Mouse (Mus musculus) midbrain, embryonic 14.5 days (tissue): ENCODE results near the gene Unc119b. TPM values are rescaled to one million over a fixed set of nuclear protein-coding genes. Genes with fewer than 3 reads are reported as not detected.
A peak's percentile ranks its signal among the peaks of the same experiment; 100 is the strongest.

Experiments used
- ATAC-seq: fragments of 200-750 bp; cut with Nextera tagmentation; 2 replicates; pipeline ENCODE4 v1.8.0; 2017; ENCODE audit warnings: moderate number of reproducible peaks, moderate library complexity; ENCODE audit not compliant: low FRiP score, low TSS enrichment
- DNase-seq: peaks from one replicate; pipeline ENCODE4 v3.0.0-alpha.2; 2015
- H3K27ac ChIP-seq: fragments of 300-500 bp; sonication (generic); replicated peaks from 2 replicates; pipeline ENCODE4 v1.5.1; 2014; ENCODE audit warnings: mild to moderate bottlenecking, low read depth, low read length, moderate library complexity
- H3K27me3 ChIP-seq: fragments of 300-500 bp; sonication (generic); 2 replicates; pipeline ENCODE4 v1.6.1; 2014; ENCODE audit warnings: low read length, control low read depth, mixed read lengths; ENCODE audit not compliant: control insufficient read depth, insufficient read depth
- H3K36me3 ChIP-seq: fragments of 300-500 bp; sonication (generic); 2 replicates; pipeline ENCODE4 v1.6.1; 2014; ENCODE audit warnings: low read length, control low read depth; ENCODE audit not compliant: control insufficient read depth, insufficient read depth
- H3K4me1 ChIP-seq: fragments of 300-500 bp; sonication (generic); 2 replicates; pipeline ENCODE4 v1.6.1; 2014; ENCODE audit warnings: mild to moderate bottlenecking, antibody characterized with exemption, low read length, control low read depth; ENCODE audit not compliant: control insufficient read depth, insufficient read depth
- H3K4me2 ChIP-seq: fragments of 300-500 bp; sonication (generic); 2 replicates; pipeline ENCODE4 v1.6.1; 2014; ENCODE audit warnings: mild to moderate bottlenecking, low read length, moderate library complexity
- H3K4me3 ChIP-seq: fragments of 300-500 bp; sonication (generic); replicated peaks from 2 replicates; pipeline ENCODE4 v1.5.1; 2014; ENCODE audit warnings: low read depth, low read length
- H3K9ac ChIP-seq: fragments of 300-500 bp; sonication (generic); replicated peaks from 2 replicates; pipeline ENCODE4 v1.6.1; 2014; ENCODE audit warnings: mild to moderate bottlenecking, low read length, moderate library complexity
- H3K9me3 ChIP-seq: fragments of 300-500 bp; sonication (generic); 2 replicates; pipeline ENCODE4 v1.6.1; 2016; ENCODE audit warnings: low read length, control low read depth, mixed read lengths; ENCODE audit not compliant: control insufficient read depth
- WGBS: fragments of 180-500 bp; shearing (Covaris S2); extraction: QIAGEN DNeasy Blood & Tissue Kit; methylation state at CpG from one replicate; pipeline ENCODE4 v1.1.7; 2014; 5-methylcytosine and 5-hydroxymethylcytosine counted together
- polyA plus RNA-seq: library from polyadenylated mRNA; unstranded; fragments of >200 nt; fragmentation: Nextera tagmentation; extraction: Ambion mirVana; gene quantifications from 2 replicates; pipeline ENCODE4 v1.2.1, GENCODE M21; 2014

Gene Unc119b
- 29.1 and 37.2 TPM in 2 replicates for polyA plus RNA-seq

GRCm38 (mm10) chr5:115134234-115135165 is at the start of gene Unc119b:
Gene Unc119b, minus strand, starts transcription at chr5:115134975.
- ATAC-seq (peak; percentile 95), DNase-seq (peak; percentile 93)
- Histone ChIP-seq H3K36me3 (peaks cover 10% of the 10 kb centered on the region), H3K27ac (peak within 1 kb of the TSS; percentile 70), H3K4me3 (peak within 1 kb of the TSS; percentile 85), H3K4me2 (peak within 1 kb of the TSS; percentile 81), H3K9me3 (no peaks in the 10 kb centered on the region), H3K27me3 (no peaks in the 10 kb centered on the region), H3K4me1 (peaks cover 21% of the 10 kb centered on the region), H3K9ac (peak within 1 kb of the TSS; percentile 95)
- under 1% methylated on average over 75 of the region's 81 CpGs for WGBS

GRCm38 (mm10) chr5:115183482-115183881 is 48.7 kb upstream of the Unc119b start:
- H3K4me1 ChIP-seq = peaks cover 17% of the 10 kb centered on the region
- H3K4me2 ChIP-seq = no peak overlapping the region
- no peak overlapping the region for H3K9ac ChIP-seq
- H3K27ac ChIP-seq = no peak overlapping the region
- no peak overlapping the region for H3K4me3 ChIP-seq
- H3K36me3 ChIP-seq = no peaks in the 10 kb centered on the region
- ATAC-seq = no peak
- H3K9me3 ChIP-seq = no peaks in the 10 kb centered on the region
- H3K27me3 ChIP-seq = no peaks in the 10 kb centered on the region
- DNase-seq = no peak
- 84% methylated on average over 10 of the region's 10 CpGs for WGBS

GRCm38 (mm10) chr5:115182925-115183324 is 48.1 kb upstream of the Unc119b start:
- no peaks in the 10 kb centered on the region for H3K9me3 ChIP-seq
- no peak for ATAC-seq
- H3K9ac ChIP-seq = no peak overlapping the region
- no peak overlapping the region for H3K4me2 ChIP-seq
- no peaks in the 10 kb centered on the region for H3K36me3 ChIP-seq
- DNase-seq = no peak
- H3K4me1 ChIP-seq = peaks cover 17% of the 10 kb centered on the region
- no peak overlapping the region for H3K27ac ChIP-seq
- WGBS = 85% methylated on average over 8 of the region's 8 CpGs
- H3K27me3 ChIP-seq = no peaks in the 10 kb centered on the region
- no peak overlapping the region for H3K4me3 ChIP-seq

GRCm38 (mm10) chr5:115181248-115181940 is 46.6 kb upstream of the Unc119b start:
- H3K4me1 ChIP-seq = peaks cover 11% of the 10 kb centered on the region

GRCm38 (mm10) chr5:115179596-115179995 is 44.8 kb upstream of the Unc119b start:
- Histone ChIP-seq H3K27me3 (no peaks in the 10 kb centered on the region), H3K27ac (no peak overlapping the region), H3K9ac (no peak overlapping the region), H3K4me3 (no peak overlapping the region), H3K36me3 (no peaks in the 10 kb centered on the region), H3K9me3 (no peaks in the 10 kb centered on the region), H3K4me2 (no peak overlapping the region), H3K4me1 (peaks cover 8% of the 10 kb centered on the region; the same call in 1 of the 2 replicates)
- 92% methylated on average over 11 of the region's 11 CpGs for WGBS
- ATAC-seq (no peak), DNase-seq (no peak)

More at GRCm38 (mm10) chr5:115181248-115181940, 46.6 kb upstream of the Unc119b start:
- H3K27me3 ChIP-seq = no peaks in the 10 kb centered on the region
- no peak overlapping the region for H3K9ac ChIP-seq
- 82% methylated on average over 13 of the region's 13 CpGs for WGBS
- no peak overlapping the region for H3K4me3 ChIP-seq
- H3K9me3 ChIP-seq = no peaks in the 10 kb centered on the region
- H3K27ac ChIP-seq = no peak overlapping the region
- H3K4me2 ChIP-seq = no peak overlapping the region
- no peaks in the 10 kb centered on the region for H3K36me3 ChIP-seq
- DNase-seq (no peak), ATAC-seq (no peak)

GRCm38 (mm10) chr5:115177866-115178265 is 43.1 kb upstream of the Unc119b start:
- Histone ChIP-seq H3K36me3 (no peaks in the 10 kb centered on the region), H3K9ac (no peak overlapping the region), H3K27me3 (no peaks in the 10 kb centered on the region), H3K9me3 (no peaks in the 10 kb centered on the region), H3K27ac (no peak overlapping the region), H3K4me1 (no peaks in the 10 kb centered on the region), H3K4me3 (no peak overlapping the region), H3K4me2 (no peak overlapping the region)
- no peak for DNase-seq
- WGBS = 82% methylated on average over 6 of the region's 6 CpGs
- no peak for ATAC-seq

- no peak overlapping the region for H3K4me3 ChIP-seq
- H3K9me3 ChIP-seq = no peaks in the 10 kb centered on the region
- DNase-seq (no peak), ATAC-seq (no peak)
- no peak overlapping the region for H3K27ac ChIP-seq
- H3K36me3 ChIP-seq = no peaks in the 10 kb centered on the region
- H3K27me3 ChIP-seq = no peaks in the 10 kb centered on the region
- H3K9ac ChIP-seq = no peak overlapping the region
- no peaks in the 10 kb centered on the region for H3K4me1 ChIP-seq
- WGBS = 95% methylated on average over 1 of the region's 1 CpGs
- no peak overlapping the region for H3K4me2 ChIP-seq
Measured at GRCm38 (mm10) chr5:115174554-115174953, 39.8 kb upstream of the Unc119b start.

- Histone ChIP-seq H3K4me2 (no peak overlapping the region), H3K27ac (no peak overlapping the region), H3K9ac (no peak overlapping the region), H3K27me3 (no peaks in the 10 kb centered on the region), H3K4me3 (no peak overlapping the region), H3K4me1 (0 out of 2 replicates have a peak, but pooled peaks cover 5% of the 10 kb centered on the region), H3K9me3 (no peaks in the 10 kb centered on the region), H3K36me3 (no peaks in the 10 kb centered on the region)
- ATAC-seq = no peak
- DNase-seq = no peak
- 81% methylated on average over 8 of the region's 8 CpGs for WGBS
Measured at GRCm38 (mm10) chr5:115170150-115170549, 35.4 kb upstream of the Unc119b start.
